Mouse (Mus musculus) hindbrain, postnatal 0 days (tissue): ENCODE data around the gene Kcnab2. TPM values are rescaled to one million over a fixed set of nuclear protein-coding genes. Genes with fewer than 3 reads are reported as not detected.

ENCODE experiments used
- ATAC-seq: fragments of 200-750 bp; cut with Nextera tagmentation; 2 replicates; pipeline ENCODE4 v1.8.0; 2017; ENCODE audit warnings: mild to moderate bottlenecking, moderate TSS enrichment, moderate library complexity
- DNase-seq: peaks from one replicate; pipeline ENCODE4 v3.0.0-alpha.2; 2015; ENCODE audit warnings: low spot score
- H3K27ac ChIP-seq: fragments of 300-500 bp; sonication (generic); 2 replicates; pipeline ENCODE4 v1.5.1; 2014; ENCODE audit warnings: mild to moderate bottlenecking
- H3K27me3 ChIP-seq: fragments of 300-500 bp; sonication (generic); 2 replicates; pipeline ENCODE4 v1.6.1; 2014; ENCODE audit warnings: low read length, mixed read lengths; ENCODE audit not compliant: insufficient read depth
- H3K36me3 ChIP-seq: fragments of 300-500 bp; sonication (generic); 2 replicates; pipeline ENCODE4 v1.6.1; 2014; ENCODE audit warnings: low read length, mixed read lengths; ENCODE audit not compliant: insufficient read depth
- H3K4me1 ChIP-seq: fragments of 300-500 bp; sonication (generic); 2 replicates; pipeline ENCODE4 v1.6.1; 2014; ENCODE audit warnings: antibody characterized with exemption, low read length, mixed read lengths; ENCODE audit not compliant: insufficient read depth
- H3K4me2 ChIP-seq: fragments of 300-500 bp; sonication (generic); 2 replicates; pipeline ENCODE4 v1.6.1; 2014; ENCODE audit warnings: low read depth, mild to moderate bottlenecking, low read length, moderate library complexity, mixed read lengths
- H3K4me3 ChIP-seq: fragments of 300-500 bp; sonication (generic); 2 replicates; pipeline ENCODE4 v1.5.1; 2014; ENCODE audit warnings: low read length
- H3K9ac ChIP-seq: fragments of 300-500 bp; sonication (generic); replicated peaks from 2 replicates; pipeline ENCODE4 v1.6.1; 2014; ENCODE audit warnings: mild to moderate bottlenecking, low read length, moderate library complexity, mixed read lengths
- H3K9me3 ChIP-seq: fragments of 300-500 bp; sonication (generic); 2 replicates; pipeline ENCODE4 v1.6.1; 2016; ENCODE audit warnings: low read length, mixed read lengths
- CTCF ChIP-seq: IDR thresholded peaks from 2 replicates; pipeline ENCODE4 v1.5.1; 2016; ENCODE audit warnings: antibody characterized with exemption, control low read depth, low read depth
- whole genome bisulfite sequencing: fragments of 180-500 bp; shearing (Covaris S2); extraction: QIAGEN DNeasy Blood & Tissue Kit; methylation state at CpG from one replicate; pipeline ENCODE4 v1.1.7; 2014; 5-methylcytosine and 5-hydroxymethylcytosine counted together
- polyA plus RNA-seq: library from polyadenylated mRNA; unstranded; fragments of >200 nt; fragmentation: Nextera tagmentation; extraction: Ambion mirVana; gene quantifications from 2 replicates; pipeline ENCODE4 v1.2.1, GENCODE M21; 2015
- total RNA-seq: library from RNA; depleted of rRNA; stranded (reverse); fragments of >200 nt; gene quantifications from 2 replicates; pipeline ENCODE4 v1.2.3, GENCODE M21; 2014

Kcnab2 gene
- total and polyA plus RNA-seq, 2 experiments from 2014 or later: 33.2 to 55.6 TPM

DNA sequence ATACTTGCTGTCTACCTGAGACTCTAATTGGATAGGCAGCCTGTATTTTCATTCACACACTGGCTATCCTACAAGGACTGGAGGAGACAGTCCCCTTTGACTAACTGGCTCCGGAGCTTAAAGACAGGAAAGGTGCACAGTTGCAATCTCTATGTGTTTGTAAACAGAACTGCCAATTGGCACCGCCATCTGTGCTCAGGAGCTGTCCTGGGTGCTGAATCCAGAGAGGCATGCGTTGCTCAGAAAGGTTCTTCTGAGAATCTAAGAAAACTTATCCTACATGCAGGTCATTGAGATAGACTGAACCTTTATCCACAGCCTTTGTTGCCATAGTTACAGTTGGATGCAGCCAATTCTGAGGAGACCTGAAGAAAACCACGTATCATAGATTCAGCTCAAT lies 53.3 kb downstream of the Kcnab2 start:
- Histone ChIP-seq H3K4me2 (no peak overlapping the region), H3K27ac (no peak overlapping the region), H3K9ac (no peak overlapping the region), H3K4me1 (no peaks in the 10 kb centered on the region), H3K4me3 (no peak overlapping the region), H3K36me3 (no peaks in the 10 kb centered on the region), H3K27me3 (no peaks in the 10 kb centered on the region), H3K9me3 (no peaks in the 10 kb centered on the region)
- WGBS: 33% methylated on average over 4 of the region's 4 CpGs
- DNase-seq (peak; percentile 49), ATAC-seq (no peak)
- TF ChIP-seq CTCF: no peak

GRCm38 (mm10) chr4:152423576-152423975 lies 54.1 kb downstream of the Kcnab2 start:
- DNase-seq (no peak), ATAC-seq (no peak)
- no peak overlapping the region for H3K27ac ChIP-seq
- no peaks in the 10 kb centered on the region for H3K4me1 ChIP-seq
- no peaks in the 10 kb centered on the region for H3K27me3 ChIP-seq
- H3K36me3 ChIP-seq: no peaks in the 10 kb centered on the region
- H3K4me2 ChIP-seq: no peak overlapping the region
- 93% methylated on average over 6 of the region's 6 CpGs for WGBS
- no peak overlapping the region for H3K9ac ChIP-seq
- no peaks in the 10 kb centered on the region for H3K9me3 ChIP-seq
- TF ChIP-seq CTCF: no peak
- no peak overlapping the region for H3K4me3 ChIP-seq

DNA sequence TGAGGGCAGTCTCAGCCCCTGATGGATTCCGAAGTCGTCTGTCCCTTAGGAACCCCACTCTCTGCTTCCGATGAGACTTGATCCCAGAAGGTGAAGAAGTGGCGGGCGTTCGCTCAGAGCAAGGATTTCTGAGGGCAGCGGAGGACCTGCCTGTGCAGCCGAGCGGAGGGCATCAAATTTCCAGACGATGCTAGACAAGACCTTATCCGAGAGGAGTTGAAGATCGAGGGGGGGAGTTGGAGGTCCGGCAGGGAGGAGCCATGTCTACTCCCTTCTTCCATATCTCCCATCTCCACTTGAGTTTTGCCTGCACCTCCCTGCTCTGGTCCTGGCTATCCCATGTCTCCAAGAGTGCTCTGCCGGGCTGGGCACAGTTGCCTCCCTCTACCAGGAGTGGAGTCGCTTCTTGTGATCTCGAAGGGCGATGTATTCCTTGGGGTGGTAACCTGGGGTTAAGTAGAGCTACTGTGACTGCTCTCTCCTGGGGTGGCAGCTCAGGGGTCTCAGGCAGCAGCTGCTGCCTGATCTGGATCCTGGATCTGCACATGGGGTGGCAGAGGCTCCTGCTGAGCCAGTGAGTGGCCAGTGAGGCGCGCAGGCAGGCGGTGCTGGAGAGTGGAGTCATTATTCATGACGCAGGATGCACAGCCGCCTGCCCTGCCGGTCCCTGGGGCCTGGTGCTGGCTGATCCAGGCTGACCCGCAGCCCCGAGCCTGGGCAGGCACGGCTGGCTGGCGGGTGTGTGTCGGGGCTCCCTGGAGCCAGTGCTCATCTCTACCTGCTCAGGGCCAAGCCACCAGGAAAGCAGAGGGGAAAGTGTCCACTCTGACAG lies 59.2 kb downstream of the Kcnab2 start:
- H3K4me3 ChIP-seq: no peak overlapping the region
- H3K36me3 ChIP-seq: no peaks in the 10 kb centered on the region
- no peak overlapping the region for H3K9ac ChIP-seq
- H3K4me1 ChIP-seq: no peaks in the 10 kb centered on the region
- 38% methylated on average over 28 of the region's 28 CpGs for WGBS
- H3K27me3 ChIP-seq: no peaks in the 10 kb centered on the region
- H3K4me2 ChIP-seq: no peak overlapping the region
- ATAC-seq: no peak
- DNase-seq: no peak
- TF ChIP-seq CTCF: no peak
- no peaks in the 10 kb centered on the region for H3K9me3 ChIP-seq
- no peak overlapping the region for H3K27ac ChIP-seq

- Histone ChIP-seq H3K4me2 (no peak overlapping the region), H3K9ac (no peak overlapping the region), H3K27me3 (no peaks in the 10 kb centered on the region), H3K9me3 (no peaks in the 10 kb centered on the region), H3K36me3 (no peaks in the 10 kb centered on the region), H3K4me1 (0 out of 2 replicates have a peak, but pooled peaks cover 4% of the 10 kb centered on the region), H3K27ac (no peak overlapping the region), H3K4me3 (no peak overlapping the region)
- DNase-seq (peak; percentile 47), ATAC-seq (peak; percentile 21; the same call in 1 of the 2 replicates)
- no peak for TF ChIP-seq CTCF
- 72% methylated on average over 3 of the region's 3 CpGs for WGBS
Measured at GRCm38 (mm10) chr4:152412524-152413080, 65.1 kb downstream of the Kcnab2 start.

- Histone ChIP-seq H3K27me3 (no peaks in the 10 kb centered on the region), H3K4me3 (no peak overlapping the region), H3K36me3 (no peaks in the 10 kb centered on the region), H3K27ac (no peak overlapping the region), H3K9ac (no peak overlapping the region), H3K4me1 (0 out of 2 replicates have a peak, but pooled peaks cover 6% of the 10 kb centered on the region), H3K9me3 (no peaks in the 10 kb centered on the region), H3K4me2 (no peak overlapping the region)
- DNase-seq (no peak), ATAC-seq (no peak)
- TF ChIP-seq CTCF: no peak
- WGBS: 74% methylated on average over 13 of the region's 13 CpGs
Measured at GRCm38 (mm10) chr4:152410961-152411360, 66.7 kb downstream of the Kcnab2 start.

DNA sequence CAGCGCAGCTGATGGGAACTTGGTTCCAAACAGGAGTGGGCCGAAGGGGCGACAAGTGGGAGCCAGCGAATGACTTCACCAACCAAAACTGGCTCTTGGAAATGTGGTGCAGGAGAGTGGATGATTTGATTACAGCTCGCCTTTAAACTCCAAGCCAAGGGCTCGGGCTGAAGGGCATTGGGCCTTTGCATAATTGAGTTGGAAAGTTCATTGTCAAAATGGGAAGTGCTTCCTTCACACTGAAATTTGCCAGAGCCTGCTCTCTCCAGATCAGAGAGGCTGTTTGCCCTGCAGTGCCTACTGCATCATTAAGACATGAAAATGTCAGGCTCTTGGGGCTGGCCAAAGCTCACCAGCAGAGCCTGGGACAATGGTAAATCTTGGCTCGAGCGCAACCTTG lies 71.1 kb downstream of the Kcnab2 start:
- 61% methylated on average over 8 of the region's 8 CpGs for WGBS
- 0 out of 2 replicates have a peak, but pooled peaks cover 8% of the 10 kb centered on the region for H3K4me1 ChIP-seq
- no peak overlapping the region for H3K4me2 ChIP-seq
- no peak overlapping the region for H3K9ac ChIP-seq
- H3K27ac ChIP-seq: 0 out of 2 replicates have a peak overlapping the region, but pooled peaks have one; percentile 51
- DNase-seq (peak; percentile 51), ATAC-seq (peak; percentile 15; the same call in 1 of the 2 replicates)
- H3K4me3 ChIP-seq: no peak overlapping the region
- no peak for TF ChIP-seq CTCF
- no peaks in the 10 kb centered on the region for H3K36me3 ChIP-seq
- no peaks in the 10 kb centered on the region for H3K9me3 ChIP-seq
- no peaks in the 10 kb centered on the region for H3K27me3 ChIP-seq
